Mouse (Mus musculus): ENCODE data around the gene Frmd6.

- TF ChIP-seq CTCF (IDR thresholded peaks at IDR 0.05; ENCODE audit: low read depth): no peak
- no peak for TF ChIP-seq EP300 (IDR thresholded peaks at IDR 0.05; ENCODE audit: low read depth)
Measured at GRCm38 (mm10) chr12:70778724-70779123, 46.6 kb upstream of the Frmd6 start.
